Mouse (Mus musculus) liver, postnatal 0 days (tissue): ENCODE data around the gene Galntl5. TPM values are rescaled to one million over a fixed set of nuclear protein-coding genes. Genes with fewer than 3 reads are reported as not detected.

ENCODE experiments used
- ATAC-seq: fragments of 200-750 bp; cut with Nextera tagmentation; 2 replicates; pipeline ENCODE4 v1.8.0; 2017; ENCODE audit warnings: mild to moderate bottlenecking, moderate library complexity
- DNase-seq: peaks from one replicate; pipeline ENCODE4 v3.0.0-alpha.2; 2016
- H3K27ac ChIP-seq: fragments of 300-500 bp; sonication (generic); 2 replicates; pipeline ENCODE4 v1.5.1; 2014; ENCODE audit warnings: antibody characterized with exemption, moderate library complexity, mild to moderate bottlenecking, low read depth
- H3K27me3 ChIP-seq: fragments of 300-500 bp; sonication (generic); 2 replicates; pipeline ENCODE4 v1.6.1; 2014; ENCODE audit warnings: low read length, control low read depth, mixed read lengths; ENCODE audit not compliant: insufficient read depth
- H3K36me3 ChIP-seq: fragments of 300-500 bp; sonication (generic); replicated peaks from 2 replicates; pipeline ENCODE4 v1.6.1; 2014; ENCODE audit warnings: mild to moderate bottlenecking, control low read depth, low read length, moderate library complexity, mixed read lengths; ENCODE audit not compliant: insufficient read depth
- H3K4me1 ChIP-seq: fragments of 300-500 bp; sonication (generic); 2 replicates; pipeline ENCODE4 v1.6.1; 2014; ENCODE audit warnings: antibody characterized with exemption, mild to moderate bottlenecking, control low read depth; ENCODE audit not compliant: insufficient read depth
- H3K4me2 ChIP-seq: fragments of 300-500 bp; sonication (generic); 2 replicates; pipeline ENCODE4 v1.6.1; 2014; ENCODE audit warnings: low read depth, mild to moderate bottlenecking, low read length, moderate library complexity, mixed read lengths
- H3K4me3 ChIP-seq: fragments of 300-500 bp; sonication (generic); 2 replicates; pipeline ENCODE4 v1.5.1; 2014; ENCODE audit warnings: low read depth, low read length
- H3K9ac ChIP-seq: fragments of 300-500 bp; sonication (generic); replicated peaks from 2 replicates; pipeline ENCODE4 v1.6.1; 2014; ENCODE audit warnings: mild to moderate bottlenecking, moderate library complexity
- H3K9me3 ChIP-seq: fragments of 300-500 bp; sonication (generic); 2 replicates; pipeline ENCODE4 v1.6.1; 2016; ENCODE audit warnings: mild to moderate bottlenecking, control low read depth, low read length, mixed read lengths
- CTCF ChIP-seq: sonication (generic); IDR thresholded peaks from 2 replicates; pipeline ENCODE4 v1.5.1; 2016; ENCODE audit warnings: antibody characterized with exemption, low read depth
- EP300 ChIP-seq: IDR thresholded peaks from 2 replicates; pipeline ENCODE4 v1.6.1; 2016; ENCODE audit warnings: antibody characterized with exemption, low read depth, mild to moderate bottlenecking
- WGBS: fragments of 180-500 bp; shearing (Covaris S2); extraction: QIAGEN DNeasy Blood & Tissue Kit; methylation state at CpG from one replicate; pipeline ENCODE4 v1.1.7; 2014; ENCODE audit not compliant: insufficient replicate concordance; 5-methylcytosine and 5-hydroxymethylcytosine counted together
- polyA plus RNA-seq: library from polyadenylated mRNA; unstranded; fragments of >200 nt; fragmentation: Nextera tagmentation; extraction: Ambion mirVana; gene quantifications from 2 replicates; pipeline ENCODE4 v1.2.1, GENCODE M21; 2015

Gene Galntl5
- polyA plus RNA-seq, 1 experiment from 2014 or later, result not detected

- Histone ChIP-seq H3K36me3 (no peaks in the 10 kb centered on the region), H3K4me3 (no peak overlapping the region), H3K27me3 (no peaks in the 10 kb centered on the region), H3K9me3 (no peaks in the 10 kb centered on the region), H3K4me1 (peaks cover 3% of the 10 kb centered on the region; the same call in 1 of the 2 replicates), H3K4me2 (no peak overlapping the region), H3K9ac (no peak overlapping the region), H3K27ac (no peak overlapping the region)
- 60% methylated on average over 3 of the region's 3 CpGs for WGBS
- no peak for TF ChIP-seq CTCF
- TF ChIP-seq EP300, result no peak
- ATAC-seq (no peak), DNase-seq (no peak)
Observed at GRCm38 (mm10) chr5:25155351-25155750, 25.9 kb upstream of the Galntl5 start.

GRCm38 (mm10) chr5:25157136-25157535 lies 24.1 kb upstream of the Galntl5 start:
- TF ChIP-seq EP300 (no peak), CTCF (no peak)
- H3K27ac ChIP-seq, result no peak overlapping the region
- no peak overlapping the region for H3K4me3 ChIP-seq
- H3K4me2 ChIP-seq, result no peak overlapping the region
- no peak for DNase-seq
- peaks cover 3% of the 10 kb centered on the region; the same call in 1 of the 2 replicates for H3K4me1 ChIP-seq
- H3K36me3 ChIP-seq, result no peaks in the 10 kb centered on the region
- no peaks in the 10 kb centered on the region for H3K9me3 ChIP-seq
- no peak overlapping the region for H3K9ac ChIP-seq
- WGBS, result 38% methylated on average over 4 of the region's 4 CpGs
- ATAC-seq, result no peak
- H3K27me3 ChIP-seq, result no peaks in the 10 kb centered on the region

DNA sequence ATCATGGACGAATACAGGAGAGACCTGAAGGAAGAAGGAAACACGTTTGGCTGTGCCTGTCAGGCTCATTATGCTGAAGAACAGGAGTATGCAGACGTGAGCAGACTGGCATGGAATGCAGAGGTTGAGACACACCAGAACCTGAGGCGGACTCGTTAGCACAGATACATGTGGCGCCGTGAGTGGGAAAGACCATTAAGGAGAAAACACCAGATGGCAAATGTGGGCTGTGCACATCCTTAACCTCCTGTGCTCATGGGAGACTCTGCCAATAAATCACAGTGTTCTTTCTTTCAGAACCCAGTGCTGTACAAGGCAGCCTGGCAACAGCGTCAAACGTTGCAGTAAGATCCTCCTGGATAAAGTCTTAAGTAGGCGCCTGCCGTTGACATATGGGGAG lies 20.7 kb upstream of the Galntl5 start:
- no peak for ATAC-seq

GRCm38 (mm10) chr5:25162981-25163380 lies 18.3 kb upstream of the Galntl5 start:
- TF ChIP-seq EP300, result no peak
- TF ChIP-seq CTCF, result no peak
- 81% methylated on average over 4 of the region's 4 CpGs for WGBS
- Histone ChIP-seq H3K27me3 (no peaks in the 10 kb centered on the region), H3K36me3 (no peaks in the 10 kb centered on the region), H3K4me3 (no peak overlapping the region), H3K9ac (no peak overlapping the region), H3K27ac (peak overlapping the region; percentile 92), H3K4me1 (peaks cover 8% of the 10 kb centered on the region), H3K4me2 (no peak overlapping the region), H3K9me3 (no peaks in the 10 kb centered on the region)
- ATAC-seq (no peak), DNase-seq (no peak)

More for the DNA sequence above, 20.7 kb upstream of the Galntl5 start:
- no peak overlapping the region for H3K9ac ChIP-seq
- H3K9me3 ChIP-seq, result no peaks in the 10 kb centered on the region
- no peak for TF ChIP-seq CTCF
- TF ChIP-seq EP300, result no peak
- H3K27ac ChIP-seq, result no peak overlapping the region
- DNase-seq, result no peak
- WGBS, result 76% methylated on average over 11 of the region's 11 CpGs
- no peaks in the 10 kb centered on the region for H3K27me3 ChIP-seq
- H3K4me1 ChIP-seq, result peaks cover 8% of the 10 kb centered on the region; the same call in 1 of the 2 replicates
- no peak overlapping the region for H3K4me3 ChIP-seq
- H3K36me3 ChIP-seq, result no peaks in the 10 kb centered on the region
- no peak overlapping the region for H3K4me2 ChIP-seq

DNA sequence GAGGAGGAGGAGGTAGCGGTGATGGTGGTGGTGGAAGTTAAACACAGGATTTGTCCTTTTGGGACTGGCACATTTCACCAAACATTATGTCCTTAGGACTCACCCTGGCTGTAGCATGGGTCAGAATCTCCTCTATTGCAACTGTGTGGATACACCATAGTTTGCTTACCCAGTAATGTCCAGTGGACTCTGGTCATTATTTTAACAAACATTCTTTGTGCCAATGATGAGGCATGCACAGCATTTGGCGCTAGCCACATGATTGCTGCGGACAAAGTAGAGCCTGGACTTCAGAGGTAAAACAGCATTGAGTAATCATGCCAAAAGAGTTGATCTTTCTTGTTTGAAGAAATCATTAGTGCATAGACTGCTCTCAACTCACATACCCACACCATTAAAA lies 17.3 kb upstream of the Galntl5 start:
- Histone ChIP-seq H3K4me3 (no peak overlapping the region), H3K9ac (no peak overlapping the region), H3K27me3 (no peaks in the 10 kb centered on the region), H3K9me3 (no peaks in the 10 kb centered on the region), H3K4me2 (no peak overlapping the region), H3K4me1 (peaks cover 8% of the 10 kb centered on the region), H3K27ac (peak overlapping the region; percentile 92), H3K36me3 (no peaks in the 10 kb centered on the region)
- 69% methylated on average over 3 of the region's 3 CpGs for WGBS
- DNase-seq (peak; percentile 41), ATAC-seq (peak; percentile 98)
- TF ChIP-seq EP300 (peak; percentile 71), CTCF (no peak)

DNA sequence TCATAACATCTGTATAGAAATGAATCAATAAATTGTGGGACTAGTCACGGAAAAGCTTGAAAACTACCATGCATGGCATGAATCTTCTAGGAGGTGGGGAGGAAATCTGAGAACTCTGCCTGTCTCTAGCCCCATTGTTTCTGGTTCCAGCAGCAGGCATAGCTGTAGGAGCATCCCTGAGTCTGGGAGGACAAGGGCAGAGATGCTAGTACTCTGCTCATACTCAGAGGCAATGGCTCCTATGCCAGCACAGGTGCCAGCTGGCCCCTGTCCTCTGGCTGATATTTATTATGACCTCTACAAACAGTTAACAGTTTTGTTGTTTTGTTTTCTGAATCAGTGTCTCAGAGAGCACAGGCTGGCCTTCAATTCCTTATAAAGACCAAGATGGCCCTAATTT lies 16.9 kb upstream of the Galntl5 start:
- peaks cover 8% of the 10 kb centered on the region for H3K4me1 ChIP-seq
- no peak overlapping the region for H3K4me2 ChIP-seq
- H3K4me3 ChIP-seq, result no peak overlapping the region
- TF ChIP-seq CTCF (no peak), EP300 (no peak)
- no peak overlapping the region for H3K9ac ChIP-seq
- DNase-seq (no peak), ATAC-seq (peak; percentile 7)
- no peaks in the 10 kb centered on the region for H3K36me3 ChIP-seq
- H3K27me3 ChIP-seq, result no peaks in the 10 kb centered on the region
- H3K9me3 ChIP-seq, result no peaks in the 10 kb centered on the region
- H3K27ac ChIP-seq, result peak overlapping the region; percentile 79
- 76% methylated on average over 1 of the region's 1 CpGs for WGBS
